Mouse (Mus musculus) neural tube, embryonic 11.5 days (tissue): ENCODE measurements around the gene Syt6. TPM values are rescaled to one million over a fixed set of nuclear protein-coding genes. Genes with fewer than 3 reads are reported as not detected.
"Not testable (repeated sequence)": the region's sequence is repeated elsewhere in the genome, so short reads cannot be mapped to it uniquely, and the experiment has no call there.

Experiments
- ATAC-seq: fragments of 200-750 bp; cut with Nextera tagmentation; 2 replicates; pipeline ENCODE4 v1.8.0; 2017; ENCODE audit warnings: moderate number of reproducible peaks, mild to moderate bottlenecking, moderate TSS enrichment, moderate library complexity; ENCODE audit not compliant: insufficient read depth, low FRiP score, low TSS enrichment
- DNase-seq: peaks from one replicate; pipeline ENCODE4 v3.0.0-alpha.2; 2015; ENCODE audit warnings: low spot score
- H3K27ac ChIP-seq: fragments of 300-500 bp; sonication (generic); 2 replicates; pipeline ENCODE4 v1.5.1; 2014; ENCODE audit warnings: low read depth, mild to moderate bottlenecking, low read length
- H3K27me3 ChIP-seq: fragments of 300-500 bp; sonication (generic); 2 replicates; pipeline ENCODE4 v1.6.1; 2014; ENCODE audit warnings: mild to moderate bottlenecking, low read length, mixed read lengths; ENCODE audit not compliant: control insufficient read depth, insufficient read depth
- H3K36me3 ChIP-seq: fragments of 300-500 bp; sonication (generic); 2 replicates; pipeline ENCODE4 v1.6.1; 2014; ENCODE audit warnings: mild to moderate bottlenecking, low read length, moderate library complexity, mixed read lengths; ENCODE audit not compliant: control insufficient read depth, insufficient read depth
- H3K4me1 ChIP-seq: fragments of 300-500 bp; sonication (generic); 2 replicates; pipeline ENCODE4 v1.6.1; 2014; ENCODE audit warnings: low read length, mixed read lengths; ENCODE audit not compliant: control insufficient read depth, insufficient read depth
- H3K4me2 ChIP-seq: fragments of 300-500 bp; sonication (generic); 2 replicates; pipeline ENCODE4 v1.6.1; 2014; ENCODE audit warnings: low read depth, mild to moderate bottlenecking, moderate library complexity
- H3K4me3 ChIP-seq: fragments of 300-500 bp; sonication (generic); 2 replicates; pipeline ENCODE4 v1.5.1; 2014; ENCODE audit warnings: low read depth, low read length
- H3K9ac ChIP-seq: fragments of 300-500 bp; sonication (generic); 2 replicates; pipeline ENCODE4 v1.6.1; 2014; ENCODE audit warnings: mild to moderate bottlenecking, low read length
- H3K9me3 ChIP-seq: fragments of 300-500 bp; sonication (generic); 2 replicates; pipeline ENCODE4 v1.6.1; 2016; ENCODE audit warnings: low read length; ENCODE audit not compliant: control insufficient read depth
- WGBS: fragments of 180-500 bp; shearing (Covaris S2); extraction: QIAGEN DNeasy Blood & Tissue Kit; methylation state at CpG from one replicate; pipeline ENCODE4 v1.1.7; 2014; 5-methylcytosine and 5-hydroxymethylcytosine counted together
- polyA plus RNA-seq: library from polyadenylated mRNA; unstranded; fragments of >200 nt; fragmentation: Nextera tagmentation; extraction: Ambion mirVana; gene quantifications from 2 replicates; pipeline ENCODE4 v1.2.1, GENCODE M21; 2014

Gene Syt6
- polyA plus RNA-seq, 1 experiment from 2014 or later: 3.1 TPM

DNA sequence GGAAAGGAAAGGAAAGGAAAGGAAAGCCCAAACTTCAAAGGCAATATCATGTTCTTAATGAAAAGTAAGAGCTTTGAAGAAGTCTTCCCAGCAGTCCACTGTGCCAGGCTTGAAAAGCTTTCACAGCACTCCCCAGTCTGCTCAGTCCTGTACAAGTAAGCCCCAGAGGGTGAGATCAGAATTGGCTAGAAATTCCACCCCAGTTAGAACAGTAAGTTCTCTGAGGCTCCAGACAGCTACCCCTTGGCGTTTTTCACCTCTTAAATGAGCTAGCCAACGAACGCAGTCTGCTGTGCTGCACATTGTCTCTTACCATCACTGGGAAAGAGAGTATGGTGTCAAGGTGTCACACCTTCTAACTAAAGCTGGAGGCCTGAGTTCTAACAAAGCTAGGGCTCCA, 52.6 kb downstream of the Syt6 start:
- Histone ChIP-seq H3K4me2 (no peak overlapping the region), H3K27ac (no peak overlapping the region), H3K9me3 (no peaks in the 10 kb centered on the region), H3K27me3 (no peaks in the 10 kb centered on the region), H3K4me1 (no peaks in the 10 kb centered on the region), H3K9ac (no peak overlapping the region), H3K4me3 (no peak overlapping the region), H3K36me3 (no peaks in the 10 kb centered on the region)
- no peak for DNase-seq
- no peak for ATAC-seq
- WGBS: 72% methylated on average over 3 of the region's 3 CpGs

DNA sequence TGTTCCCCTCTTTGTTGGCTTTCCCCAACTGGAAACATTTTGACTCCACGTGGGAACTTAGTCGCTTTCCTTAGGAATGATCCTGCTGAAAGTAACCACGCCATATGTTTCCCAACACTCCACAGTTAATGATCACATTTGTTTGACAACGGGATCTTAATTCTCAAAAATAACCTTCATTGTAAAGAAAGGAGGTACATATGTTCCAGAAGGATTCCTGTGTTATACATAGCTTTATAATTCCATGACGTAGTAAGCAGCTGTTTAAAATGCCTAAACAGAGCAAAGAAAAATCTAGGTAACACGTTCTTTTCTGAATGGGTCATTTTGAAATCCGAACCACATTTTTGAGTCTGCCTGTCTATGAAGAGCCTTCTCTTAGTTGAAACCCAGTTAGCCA, 58.1 kb downstream of the Syt6 start:
- Histone ChIP-seq H3K36me3 (no peaks in the 10 kb centered on the region), H3K9me3 (no peaks in the 10 kb centered on the region), H3K4me1 (no peaks in the 10 kb centered on the region), H3K27me3 (no peaks in the 10 kb centered on the region), H3K4me3 (no peak overlapping the region), H3K4me2 (no peak overlapping the region), H3K9ac (no peak overlapping the region), H3K27ac (no peak overlapping the region)
- ATAC-seq: no peak
- 83% methylated on average over 7 of the region's 7 CpGs for WGBS
- DNase-seq: no peak

DNA sequence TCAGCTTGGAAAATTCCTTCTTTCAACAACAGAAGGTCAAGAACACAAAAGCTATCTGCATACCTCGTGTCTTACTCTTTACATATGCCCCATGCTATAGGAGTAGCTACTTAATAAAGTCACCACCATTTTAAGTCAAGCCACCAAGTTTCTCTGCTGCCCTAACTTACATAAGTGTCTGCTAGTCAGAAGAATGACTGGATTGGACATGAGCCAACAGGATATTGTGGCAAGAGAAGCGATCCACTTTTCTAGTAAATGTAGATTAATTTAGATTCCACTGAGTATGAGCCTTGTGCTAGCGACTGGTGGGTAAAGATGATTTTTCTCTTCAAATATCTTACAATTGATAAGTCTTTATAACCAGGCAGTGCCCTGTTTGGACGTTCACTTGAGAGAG, 58.8 kb downstream of the Syt6 start:
- Histone ChIP-seq H3K9ac (no peak overlapping the region), H3K4me2 (no peak overlapping the region), H3K36me3 (no peaks in the 10 kb centered on the region), H3K27ac (no peak overlapping the region), H3K4me3 (no peak overlapping the region), H3K9me3 (no peaks in the 10 kb centered on the region), H3K4me1 (no peaks in the 10 kb centered on the region), H3K27me3 (no peaks in the 10 kb centered on the region)
- no peak for DNase-seq
- WGBS: 86% methylated on average over 4 of the region's 4 CpGs
- no peak for ATAC-seq

DNA sequence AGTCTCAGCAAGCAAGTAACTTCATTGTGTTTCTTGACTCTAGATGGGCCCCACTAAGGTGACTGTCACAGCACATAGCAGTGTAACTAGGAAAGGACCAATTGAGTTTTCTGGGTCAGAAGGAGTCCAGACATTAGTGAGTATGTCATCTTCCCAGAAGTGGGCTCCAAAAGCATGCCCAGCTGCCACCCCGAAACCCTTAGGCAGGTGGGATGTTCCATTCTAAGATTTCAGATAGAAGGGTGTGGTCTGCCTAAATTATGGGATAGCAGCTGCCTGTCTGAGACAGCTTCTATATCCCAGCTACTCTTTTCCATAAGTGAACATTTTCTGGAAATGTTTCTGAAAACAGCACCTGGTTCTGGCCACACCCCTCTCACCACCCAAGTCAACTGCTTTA, 59.2 kb downstream of the Syt6 start:
- H3K36me3 ChIP-seq: no peaks in the 10 kb centered on the region
- 97% methylated on average over 1 of the region's 1 CpGs for WGBS
- no peaks in the 10 kb centered on the region for H3K4me1 ChIP-seq
- H3K27me3 ChIP-seq: no peaks in the 10 kb centered on the region
- no peak overlapping the region for H3K4me2 ChIP-seq
- no peak for DNase-seq
- no peak overlapping the region for H3K27ac ChIP-seq
- H3K9me3 ChIP-seq: no peaks in the 10 kb centered on the region
- no peak overlapping the region for H3K4me3 ChIP-seq
- ATAC-seq: no peak
- no peak overlapping the region for H3K9ac ChIP-seq

DNA sequence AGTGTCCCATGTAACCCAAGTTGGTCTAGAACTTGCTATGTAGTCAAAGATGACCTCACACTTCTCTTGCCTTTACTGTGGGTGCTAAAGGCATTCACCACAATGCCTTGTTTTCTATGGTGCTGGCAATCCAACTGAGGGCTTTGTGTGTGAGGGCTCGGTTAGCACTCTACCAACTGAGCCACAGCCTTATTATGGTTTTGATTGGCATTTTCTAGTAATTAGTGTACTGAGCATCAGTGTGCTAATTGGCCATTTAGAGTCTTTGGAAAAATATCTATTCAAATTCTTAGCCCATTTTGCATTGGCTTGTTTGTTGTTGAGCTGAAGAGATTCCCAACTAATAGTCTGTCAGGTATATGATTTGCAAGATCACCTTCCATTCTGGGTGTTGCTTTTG, 62.6 kb downstream of the Syt6 start:
- H3K36me3 ChIP-seq: no peaks in the 10 kb centered on the region
- H3K4me2 ChIP-seq: no peak overlapping the region
- no peak overlapping the region for H3K9ac ChIP-seq
- no peak for ATAC-seq
- H3K4me3 ChIP-seq: no peak overlapping the region
- no peaks in the 10 kb centered on the region for H3K27me3 ChIP-seq
- peaks cover 4% of the 10 kb centered on the region; the same call in 1 of the 2 replicates for H3K4me1 ChIP-seq
- WGBS: 72% methylated on average over 1 of the region's 1 CpGs
- H3K9me3 ChIP-seq: no peaks in the 10 kb centered on the region
- DNase-seq: no peak
- no peak overlapping the region for H3K27ac ChIP-seq

DNA sequence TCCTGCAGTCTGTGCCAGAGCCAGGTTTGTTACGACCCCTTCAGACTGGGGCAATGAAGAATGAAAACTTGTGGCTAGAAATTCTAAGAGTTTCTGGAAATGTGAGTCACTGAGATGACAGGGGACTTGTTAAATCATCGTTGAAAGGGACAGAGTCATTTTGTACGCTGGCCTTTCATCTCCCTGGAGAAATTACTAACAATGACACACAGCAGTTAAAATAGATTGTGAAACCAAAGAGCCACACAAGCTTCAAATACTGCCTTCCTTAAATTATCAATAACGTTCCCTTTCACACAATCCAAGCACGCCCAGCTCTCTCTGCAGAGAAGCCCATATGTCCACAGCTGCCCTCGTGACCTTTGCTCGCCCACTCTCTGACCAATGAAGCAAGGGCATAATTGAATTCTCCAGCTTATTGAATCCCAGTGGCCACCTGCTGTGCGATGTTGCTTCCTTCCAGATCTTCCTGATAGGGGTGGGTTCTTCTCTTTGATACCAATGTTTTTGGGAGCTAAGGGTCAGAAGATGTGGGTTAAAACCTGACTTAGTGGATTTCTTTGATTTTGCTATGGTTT, 65.3 kb downstream of the Syt6 start:
- H3K36me3 ChIP-seq: no peaks in the 10 kb centered on the region
- H3K4me1 ChIP-seq: peaks cover 4% of the 10 kb centered on the region; the same call in 1 of the 2 replicates
- ATAC-seq (no peak), DNase-seq (peak; percentile 50)
- no peak overlapping the region for H3K9ac ChIP-seq
- no peaks in the 10 kb centered on the region for H3K9me3 ChIP-seq
- H3K4me2 ChIP-seq: no peak overlapping the region
- WGBS: 33% methylated on average over 8 of the region's 8 CpGs
- no peak overlapping the region for H3K4me3 ChIP-seq
- no peaks in the 10 kb centered on the region for H3K27me3 ChIP-seq
- H3K27ac ChIP-seq: no peak overlapping the region

DNA sequence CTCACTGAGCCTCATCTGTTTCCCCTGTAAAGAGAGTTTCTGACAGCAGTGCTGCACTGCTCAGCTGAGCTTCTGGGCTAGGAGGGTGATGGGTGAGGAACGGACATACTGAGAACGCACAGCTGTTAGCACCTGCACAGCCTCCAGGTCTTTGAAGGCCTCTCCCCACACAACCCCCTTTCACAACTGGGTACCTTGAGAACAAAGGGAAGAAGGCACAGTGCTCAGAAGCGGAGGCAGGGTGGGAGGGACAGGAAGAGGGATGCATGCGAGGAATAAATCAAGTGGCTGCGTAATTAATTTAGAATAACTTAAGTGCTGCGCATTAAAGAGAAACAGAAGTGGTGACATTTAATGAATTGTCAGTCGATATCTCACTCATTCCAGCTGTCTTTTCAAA, 66.3 kb downstream of the Syt6 start:
- DNase-seq (peak; percentile 36), ATAC-seq (no peak)
- Histone ChIP-seq H3K36me3 (no peaks in the 10 kb centered on the region), H3K4me2 (no peak overlapping the region), H3K27me3 (no peaks in the 10 kb centered on the region), H3K9ac (no peak overlapping the region), H3K27ac (no peak overlapping the region), H3K4me3 (no peak overlapping the region), H3K4me1 (peaks cover 4% of the 10 kb centered on the region; the same call in 1 of the 2 replicates), H3K9me3 (no peaks in the 10 kb centered on the region)
- WGBS: 49% methylated on average over 7 of the region's 7 CpGs

DNA sequence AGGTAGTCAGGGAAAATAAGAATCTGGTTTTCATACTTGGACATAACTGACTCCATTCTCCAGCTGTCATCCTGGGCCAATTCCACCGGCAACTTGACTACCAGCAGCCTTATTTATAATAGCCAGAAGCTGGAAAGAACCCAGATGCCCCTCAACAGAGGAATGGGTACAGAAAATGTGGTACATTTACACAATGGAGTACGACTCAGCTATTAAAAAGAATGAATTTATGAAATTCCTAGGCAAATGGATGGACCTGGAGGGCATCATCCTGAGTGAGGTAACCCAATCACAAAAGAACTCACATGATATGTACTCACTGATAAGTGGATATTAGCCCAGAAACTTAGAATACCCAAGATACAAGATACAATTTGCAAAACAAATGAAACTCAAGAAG, 70.9 kb downstream of the Syt6 start, which contains the start of gene Atg4a-ps:
Gene Atg4a-ps (minus strand): TSS at position 101 of the 400 bp plus-strand sequence.
- H3K4me2 ChIP-seq, H3K27ac ChIP-seq, H3K9me3 ChIP-seq, ATAC-seq, H3K9ac ChIP-seq, H3K4me1 ChIP-seq, H3K36me3 ChIP-seq, DNase-seq, H3K4me3 ChIP-seq, H3K27me3 ChIP-seq: not testable (repeated sequence)
- WGBS: 91% methylated on average over 2 of the region's 2 CpGs

DNA sequence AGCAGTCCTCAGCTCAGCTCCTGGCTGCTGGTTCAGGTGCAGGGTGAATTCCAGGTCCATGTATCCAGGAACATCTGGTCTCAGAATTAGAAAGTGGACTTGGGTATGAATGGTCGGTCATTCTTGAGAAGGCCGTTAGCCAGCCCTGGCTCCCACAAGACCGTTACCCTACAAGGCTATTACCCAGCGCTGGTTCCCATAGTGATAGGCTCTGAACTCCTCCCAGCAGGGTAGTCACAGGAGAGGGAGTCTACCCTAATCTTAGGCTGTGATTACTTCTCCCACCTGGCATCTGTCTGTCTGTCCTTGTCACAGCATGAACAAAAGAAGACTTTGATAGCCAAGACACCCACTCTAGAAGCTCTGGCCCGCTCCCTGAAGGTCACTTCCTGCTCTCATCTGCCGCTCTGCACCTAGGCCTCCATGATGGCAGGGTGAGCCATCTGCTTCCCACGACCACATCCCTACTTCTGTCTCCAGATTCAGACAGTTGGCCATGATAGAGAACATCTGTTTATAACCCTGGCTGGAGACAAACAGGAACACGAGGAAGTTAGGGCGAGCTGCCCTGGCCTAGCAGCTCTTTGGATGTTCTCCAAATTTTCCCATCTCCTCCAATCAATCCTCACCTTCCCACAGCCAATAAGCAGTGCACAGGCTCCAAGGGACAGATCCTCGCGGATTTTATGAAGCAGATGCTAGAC, 72.3 kb downstream of the Syt6 start:
- Histone ChIP-seq H3K4me3 (no peak overlapping the region), H3K36me3 (no peaks in the 10 kb centered on the region), H3K27ac (no peak overlapping the region), H3K9me3 (no peaks in the 10 kb centered on the region), H3K27me3 (no peaks in the 10 kb centered on the region), H3K4me2 (no peak overlapping the region), H3K9ac (no peak overlapping the region), H3K4me1 (no peaks in the 10 kb centered on the region)
- WGBS: 86% methylated on average over 11 of the region's 11 CpGs
- ATAC-seq (no peak), DNase-seq (no peak)
